Mouse (Mus musculus) spleen, adult 2 months (tissue): ENCODE data around the gene 1110008P14Rik.

Experiments used
- CTCF ChIP-seq: fragments of 200-500 bp; IDR thresholded peaks from 2 replicates; pipeline ENCODE4 v1.5.1; 2011; ENCODE audit warnings: mild to moderate bottlenecking, inconsistent platforms; ENCODE audit not compliant: insufficient read depth, insufficient read length, insufficient replicate concordance; ENCODE audit errors: extremely low read depth
- POLR2A ChIP-seq: fragments of 200-500 bp; IDR thresholded peaks from 2 replicates; pipeline ENCODE4 v1.6.1; 2011; ENCODE audit warnings: low read depth, low read length, inconsistent platforms

DNA sequence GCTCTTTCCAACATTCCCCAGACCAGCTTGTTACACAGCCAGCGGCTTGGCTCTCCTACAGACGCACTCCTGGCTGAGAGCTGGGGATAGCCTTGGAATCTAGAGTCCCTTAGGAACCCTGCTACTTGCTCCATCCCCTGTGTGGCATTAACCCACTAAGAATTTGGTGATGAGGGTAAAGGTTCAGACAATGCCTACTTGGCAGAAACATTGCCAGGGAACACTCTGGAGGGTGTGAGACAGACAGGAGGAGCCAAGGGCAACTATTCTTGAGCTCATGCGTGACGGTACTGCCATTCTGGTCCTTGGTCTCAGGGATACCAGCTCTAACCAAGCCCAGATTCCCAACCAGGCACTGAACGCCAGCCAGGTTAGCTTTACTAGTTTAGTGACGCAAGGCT is 40.1 kb upstream of the 1110008P14Rik start:
- TF ChIP-seq CTCF (no peak), POLR2A (no peak)
